Mouse (Mus musculus) brown adipose tissue, adult 24 weeks (tissue): ENCODE data around the gene Elovl3. TPM values are rescaled to one million over a fixed set of nuclear protein-coding genes. Genes with fewer than 3 reads are reported as not detected.

Experiments used
- H3K27ac ChIP-seq: fragments of 200-500 bp; replicated peaks from 2 replicates; pipeline ENCODE4 v1.5.1; 2012; ENCODE audit warnings: low read depth, mild to moderate bottlenecking, low read length
- H3K4me1 ChIP-seq: fragments of 200-500 bp; 2 replicates; pipeline ENCODE4 v1.6.1; 2012; ENCODE audit warnings: low read length, mixed read lengths; ENCODE audit not compliant: control insufficient read depth, insufficient read depth, insufficient read length
- H3K4me3 ChIP-seq: fragments of 200-500 bp; 2 replicates; pipeline ENCODE4 v1.5.1; 2012; ENCODE audit warnings: low read depth, mild to moderate bottlenecking, low read length, moderate library complexity; ENCODE audit not compliant: insufficient read depth
- polyA plus RNA-seq: library from polyadenylated mRNA; stranded (reverse); fragments of >200 nt; gene quantifications from 2 replicates; pipeline ENCODE4 v1.2.4, GENCODE M21; 2012; ENCODE audit not compliant: missing spikeins, insufficient read depth, insufficient read length

The Elovl3 gene
- polyA plus RNA-seq, result 35.1 and 159 TPM in 2 replicates

DNA sequence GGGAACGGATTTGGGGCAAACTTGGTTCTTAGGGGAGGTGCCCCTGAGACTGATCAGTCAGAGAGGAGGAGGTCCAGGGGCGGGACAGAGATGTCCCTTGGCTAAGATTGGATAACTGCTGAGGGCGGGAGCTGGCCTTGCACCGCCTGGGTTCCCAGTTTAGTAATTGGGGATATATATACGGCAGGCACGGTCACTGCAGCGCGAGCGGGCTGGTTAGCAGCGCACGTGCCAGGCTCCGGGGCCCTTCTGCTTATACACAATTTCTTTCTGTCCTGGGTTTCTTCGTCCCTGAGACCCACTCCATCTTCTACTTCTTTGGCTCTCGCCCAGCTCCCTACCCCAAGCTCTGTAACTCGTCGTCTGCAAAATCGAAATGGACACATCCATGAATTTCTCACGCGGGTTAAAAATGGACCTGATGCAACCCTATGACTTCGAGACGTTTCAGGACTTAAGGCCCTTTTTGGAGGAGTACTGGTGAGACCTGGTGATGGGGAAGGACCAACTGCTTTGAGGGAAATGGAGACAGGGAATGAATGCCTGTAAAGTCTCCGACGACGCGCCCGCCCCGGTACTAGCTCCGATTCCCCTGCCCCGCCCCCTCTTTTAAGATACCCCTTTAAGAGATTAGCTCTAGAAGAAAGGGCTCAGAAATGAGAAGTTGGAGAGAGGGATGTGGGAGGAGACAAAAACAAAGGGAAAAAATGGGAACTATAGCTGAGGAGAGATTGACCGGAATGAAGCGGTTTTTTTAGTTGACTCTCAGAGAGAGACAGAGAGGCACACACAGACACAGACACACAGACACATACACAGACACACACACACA lies at the start of gene Elovl3:
TSS of gene Elovl3 (plus strand) at position 204 of the 832 bp plus-strand sequence.
- peak within 1 kb of the TSS; percentile 40 for H3K4me3 ChIP-seq
- H3K27ac ChIP-seq, result no peak within 1 kb of the TSS
- H3K4me1 ChIP-seq, result peaks cover 4% of the 10 kb centered on the region; the same call in 1 of the 2 replicates

DNA sequence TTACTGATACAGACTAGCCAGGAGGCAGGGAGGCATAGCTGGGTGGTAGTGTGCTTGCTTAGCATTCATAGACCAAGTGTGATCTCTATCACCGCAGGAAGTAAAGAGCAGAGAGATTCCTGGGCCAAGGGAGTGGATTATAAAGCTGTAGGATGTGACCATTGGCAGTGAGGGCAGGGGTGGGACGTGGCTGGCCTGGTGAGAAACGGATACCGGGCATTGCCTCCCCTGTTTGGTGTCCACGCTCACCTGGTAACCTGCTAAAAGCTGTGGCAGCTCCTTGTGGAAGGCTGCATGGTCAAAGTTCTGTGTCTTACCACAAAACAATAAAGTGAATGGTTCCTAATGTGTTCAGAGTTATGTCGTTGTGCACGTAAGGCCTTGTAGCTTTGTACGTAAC lies 46.5 kb upstream of the Elovl3 start:
- Histone ChIP-seq H3K27ac (no peak overlapping the region), H3K4me1 (no peaks in the 10 kb centered on the region), H3K4me3 (no peak overlapping the region)

GRCm38 (mm10) chr19:46086337-46086736 lies 45.4 kb upstream of the Elovl3 start:
- Histone ChIP-seq H3K4me3 (no peak overlapping the region), H3K4me1 (no peaks in the 10 kb centered on the region), H3K27ac (no peak overlapping the region)

GRCm38 (mm10) chr19:46087871-46088270 lies 43.8 kb upstream of the Elovl3 start:
- Histone ChIP-seq H3K27ac (no peak overlapping the region), H3K4me1 (no peaks in the 10 kb centered on the region), H3K4me3 (no peak overlapping the region)

GRCm38 (mm10) chr19:46091641-46092040 lies 40.1 kb upstream of the Elovl3 start:
- no peaks in the 10 kb centered on the region for H3K4me1 ChIP-seq
- H3K4me3 ChIP-seq, result no peak overlapping the region
- H3K27ac ChIP-seq, result no peak overlapping the region

DNA sequence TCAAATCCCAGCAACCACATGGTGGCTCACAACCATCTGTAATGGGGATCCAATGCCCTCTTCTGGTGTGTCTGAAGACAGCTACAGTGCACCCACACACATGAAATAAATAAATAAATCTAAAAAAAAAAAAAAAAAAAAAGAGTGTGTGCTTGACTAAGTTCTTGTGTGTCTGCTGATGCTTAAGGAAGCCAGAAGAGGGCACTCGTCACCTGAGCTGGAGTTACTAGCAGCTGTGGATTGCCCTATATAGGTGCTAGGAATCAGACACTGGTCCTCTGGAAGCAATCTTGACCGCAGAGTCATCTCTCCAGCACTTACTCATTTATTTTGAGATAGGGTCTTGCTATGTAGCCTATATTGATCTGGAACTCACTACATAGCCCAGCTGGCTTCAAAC lies 37.6 kb upstream of the Elovl3 start:
- H3K4me3 ChIP-seq, result no peak overlapping the region

DNA sequence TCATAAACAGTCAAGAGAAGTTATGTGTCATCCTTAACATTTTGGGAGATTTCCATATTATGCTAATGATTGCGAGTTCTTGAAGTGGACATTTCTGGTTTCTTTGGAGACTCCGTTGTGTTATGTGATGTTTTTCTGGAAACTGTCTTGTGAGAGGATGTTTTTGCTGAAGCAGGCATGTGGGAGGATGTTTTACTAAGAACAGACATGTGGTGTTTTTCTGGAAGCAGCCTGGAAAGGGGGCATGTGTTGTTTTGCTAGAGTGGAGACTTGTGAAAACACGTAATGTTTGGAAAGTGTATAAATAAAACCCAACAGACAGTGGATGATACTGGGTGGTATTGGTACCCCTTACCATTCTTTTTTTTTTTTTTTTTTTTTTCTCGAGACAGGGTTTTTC lies 36.4 kb upstream of the Elovl3 start:
- Histone ChIP-seq H3K4me1 (no peaks in the 10 kb centered on the region), H3K27ac (no peak overlapping the region), H3K4me3 (no peak overlapping the region)

More for the DNA sequence above, 37.6 kb upstream of the Elovl3 start:
- Histone ChIP-seq H3K4me1 (no peaks in the 10 kb centered on the region), H3K27ac (no peak overlapping the region)

GRCm38 (mm10) chr19:46096396-46096795 lies 35.3 kb upstream of the Elovl3 start:
- Histone ChIP-seq H3K4me1 (no peaks in the 10 kb centered on the region), H3K27ac (0 out of 2 replicates have a peak overlapping the region, but pooled peaks have one; percentile 0), H3K4me3 (no peak overlapping the region)

GRCm38 (mm10) chr19:46099561-46099960 lies 32.1 kb upstream of the Elovl3 start:
- Histone ChIP-seq H3K27ac (no peak overlapping the region), H3K4me1 (no peaks in the 10 kb centered on the region), H3K4me3 (no peak overlapping the region)

GRCm38 (mm10) chr19:46103437-46104186 lies 28.1 kb upstream of the Elovl3 start:
- Histone ChIP-seq H3K4me3 (no peak overlapping the region), H3K27ac (peak overlapping the region; percentile 23), H3K4me1 (no peaks in the 10 kb centered on the region)

GRCm38 (mm10) chr19:46104187-46104557 lies 27.5 kb upstream of the Elovl3 start:
- no peaks in the 10 kb centered on the region for H3K4me1 ChIP-seq
- H3K27ac ChIP-seq, result peak overlapping the region; percentile 85
- H3K4me3 ChIP-seq, result no peak overlapping the region

DNA sequence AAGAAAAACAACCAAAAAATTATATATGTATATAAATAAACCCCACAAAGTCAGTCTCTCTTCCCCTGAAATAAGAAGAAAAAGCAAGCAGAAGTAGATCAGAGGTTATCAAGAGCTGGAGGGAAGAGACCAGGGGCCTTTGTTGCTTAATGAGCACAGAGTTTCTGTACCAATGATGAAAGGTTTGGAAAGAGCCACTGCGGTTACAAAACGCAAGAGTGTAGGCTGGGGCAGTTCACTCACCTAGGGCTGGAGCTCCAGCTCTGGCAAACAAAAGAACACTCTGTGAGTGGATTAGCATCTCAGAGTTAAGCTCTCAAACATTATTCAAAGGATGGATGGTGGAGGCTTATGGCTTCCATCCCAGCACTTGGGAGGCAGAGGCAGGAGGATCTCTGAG lies 21.5 kb upstream of the Elovl3 start:
- no peak overlapping the region for H3K27ac ChIP-seq
- H3K4me3 ChIP-seq, result no peak overlapping the region

GRCm38 (mm10) chr19:46110781-46111180 lies 20.9 kb upstream of the Elovl3 start:
- Histone ChIP-seq H3K4me3 (no peak overlapping the region), H3K4me1 (no peaks in the 10 kb centered on the region), H3K27ac (no peak overlapping the region)

More for the DNA sequence above, 21.5 kb upstream of the Elovl3 start:
- no peaks in the 10 kb centered on the region for H3K4me1 ChIP-seq

- Histone ChIP-seq H3K4me3 (no peak overlapping the region), H3K27ac (no peak overlapping the region), H3K4me1 (no peaks in the 10 kb centered on the region)
These were observed 17.1 kb upstream of the Elovl3 start for GRCm38 (mm10) chr19:46114617-46115016.

- no peak overlapping the region for H3K27ac ChIP-seq
- no peaks in the 10 kb centered on the region for H3K4me1 ChIP-seq
These were observed 12.2 kb upstream of the Elovl3 start for GRCm38 (mm10) chr19:46119458-46119857.

More at GRCm38 (mm10) chr19:46119458-46119857, 12.2 kb upstream of the Elovl3 start:
- no peak overlapping the region for H3K4me3 ChIP-seq
